Mouse (Mus musculus): Measurements from ENCODE around the gene Triobp. TPM values are rescaled to one million over a fixed set of nuclear protein-coding genes. Genes with fewer than 3 reads are reported as not detected.

The Triobp gene
- 47.9 and 50.8 TPM in 2 replicates for polyA plus RNA-seq (2014; fragmentation: Nextera tagmentation; extraction: Ambion mirVana)

DNA sequence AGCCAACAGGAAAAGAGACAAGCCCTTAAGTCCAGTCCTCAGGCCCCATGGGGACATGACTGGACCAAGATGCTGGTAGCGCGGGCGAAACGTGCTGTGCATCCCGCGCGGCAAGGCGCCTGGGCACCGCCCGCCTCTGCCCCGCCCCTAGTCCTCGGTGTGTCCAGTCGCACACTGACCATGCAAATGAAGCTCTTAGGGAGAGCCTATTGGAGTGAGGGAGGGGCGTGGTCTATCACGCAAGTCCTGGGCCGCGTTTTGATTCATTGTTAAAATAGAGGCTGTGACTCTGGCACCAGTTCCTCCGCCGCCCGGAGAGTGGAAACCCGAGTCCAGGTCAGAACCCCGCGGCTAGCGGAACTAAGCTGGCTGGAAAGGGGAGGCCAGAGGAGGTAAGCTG, at the start of gene Triobp:
Triobp (plus strand) TSS at position 68 of the 400 bp plus-strand sequence.
- H3K36me3 ChIP-seq (ENCODE audit: control insufficient read depth, insufficient read depth, low read length): no peaks in the 10 kb centered on the region
- ATAC-seq (ENCODE audit: insufficient number of reproducible peaks, low FRiP score, low TSS enrichment, low read depth) (peak; percentile 98), DNase-seq (ENCODE audit: low spot score) (peak; percentile 91)
- H3K27ac ChIP-seq (replicated peaks; ENCODE audit: low read depth, low read length): peak within 1 kb of the TSS; percentile 53; the same call in 1 of the 2 replicates
- no peaks in the 10 kb centered on the region for H3K9me3 ChIP-seq (ENCODE audit: control insufficient read depth, low read length)
- peak within 1 kb of the TSS; percentile 39 for H3K4me3 ChIP-seq (ENCODE audit: low read depth, low read length)
- H3K4me2 ChIP-seq (ENCODE audit: low read depth, severe bottlenecking): peak within 1 kb of the TSS; percentile 72
- H3K27me3 ChIP-seq (ENCODE audit: control insufficient read depth, insufficient read depth, low read length): no peaks in the 10 kb centered on the region
- peaks cover 7% of the 10 kb centered on the region for H3K4me1 ChIP-seq (ENCODE audit: control insufficient read depth, insufficient read depth, low read length)
- peak within 1 kb of the TSS; percentile 65 for H3K9ac ChIP-seq (ENCODE audit: low read length)
- WGBS: under 1% methylated on average over 24 of the region's 24 CpGs

DNA sequence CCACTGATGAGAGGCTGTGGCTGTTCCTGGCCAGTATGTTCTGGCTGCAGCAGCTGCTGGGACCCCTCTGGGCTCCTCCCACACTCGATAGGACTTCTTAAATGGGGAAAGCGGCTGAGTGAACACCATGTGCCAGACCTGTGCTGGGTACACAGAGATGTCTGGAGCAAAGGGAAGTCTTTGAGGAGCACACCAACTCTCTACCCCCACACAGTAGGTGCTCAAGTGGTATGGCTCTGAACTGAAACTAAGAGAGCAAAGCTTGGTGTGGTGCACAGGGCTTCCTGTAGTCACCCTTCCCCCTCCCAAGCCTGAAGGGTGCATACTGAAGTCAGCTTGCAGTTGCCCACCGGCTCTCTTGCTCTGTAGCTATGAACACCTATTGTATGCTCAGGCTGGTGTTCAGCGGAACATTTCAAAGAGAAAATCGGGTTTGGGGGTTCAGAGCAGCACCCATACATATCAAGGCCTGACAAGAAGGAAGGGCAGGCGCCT, 49.0 kb upstream of the Triobp start:
- no peaks in the 10 kb centered on the region for H3K27me3 ChIP-seq (ENCODE audit: control insufficient read depth, insufficient read depth, low read length)
- no peak overlapping the region for H3K4me3 ChIP-seq (ENCODE audit: low read depth, low read length)
- 0 out of 2 replicates have a peak overlapping the region, but pooled peaks have one; percentile 12 for H3K9ac ChIP-seq (ENCODE audit: low read length)
- DNase-seq (ENCODE audit: low spot score) (no peak), ATAC-seq (ENCODE audit: insufficient number of reproducible peaks, low FRiP score, low TSS enrichment, low read depth) (no peak)
- 0 out of 2 replicates have a peak overlapping the region, but pooled peaks have one; percentile 14 for H3K27ac ChIP-seq (replicated peaks; ENCODE audit: low read depth, low read length)
- no peaks in the 10 kb centered on the region for H3K9me3 ChIP-seq (ENCODE audit: control insufficient read depth, low read length)
- WGBS: 55% methylated on average over 6 of the region's 6 CpGs
- peaks cover 20% of the 10 kb centered on the region for H3K4me1 ChIP-seq (ENCODE audit: control insufficient read depth, insufficient read depth, low read length)
- peak overlapping the region; percentile 77 for H3K4me2 ChIP-seq (ENCODE audit: low read depth, severe bottlenecking)
- H3K36me3 ChIP-seq (ENCODE audit: control insufficient read depth, insufficient read depth, low read length): 0 out of 2 replicates have a peak, but pooled peaks cover 3% of the 10 kb centered on the region

DNA sequence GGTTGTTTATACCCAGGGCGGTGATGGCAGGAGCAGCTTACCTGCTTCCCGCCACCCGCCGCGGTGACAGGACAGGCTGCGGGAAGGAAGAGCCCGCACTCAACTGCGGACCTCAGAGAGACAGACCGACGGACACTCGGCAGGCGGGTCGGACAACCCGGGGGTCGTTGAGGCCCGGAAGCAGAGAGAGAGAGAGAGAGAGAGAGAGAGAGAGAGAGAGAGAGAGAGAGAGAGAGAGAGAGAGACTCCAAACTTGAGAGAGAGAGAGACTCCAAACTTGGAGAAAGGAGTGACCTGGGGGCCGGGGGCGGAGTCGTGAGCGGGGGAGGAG, 48.1 kb upstream of the Triobp start, which contains the start of gene Gm49510:
Gm49510 (plus strand) TSS at position 259 of the 331 bp plus-strand sequence.
- peak within 1 kb of the TSS; percentile 85 for H3K4me3 ChIP-seq (ENCODE audit: low read depth, low read length)
- H3K36me3 ChIP-seq (ENCODE audit: control insufficient read depth, insufficient read depth, low read length): 0 out of 2 replicates have a peak, but pooled peaks cover 5% of the 10 kb centered on the region
- ATAC-seq (ENCODE audit: insufficient number of reproducible peaks, low FRiP score, low TSS enrichment, low read depth) (no peak), DNase-seq (ENCODE audit: low spot score) (no peak)
- peaks cover 20% of the 10 kb centered on the region for H3K4me1 ChIP-seq (ENCODE audit: control insufficient read depth, insufficient read depth, low read length)
- H3K9ac ChIP-seq (ENCODE audit: low read length): peak within 1 kb of the TSS; percentile 76
- peak within 1 kb of the TSS; percentile 77 for H3K4me2 ChIP-seq (ENCODE audit: low read depth, severe bottlenecking)
- peak within 1 kb of the TSS; percentile 42; the same call in 1 of the 2 replicates for H3K27ac ChIP-seq (replicated peaks; ENCODE audit: low read depth, low read length)
- H3K9me3 ChIP-seq (ENCODE audit: control insufficient read depth, low read length): no peaks in the 10 kb centered on the region
- WGBS: under 1% methylated on average over 20 of the region's 20 CpGs
- H3K27me3 ChIP-seq (ENCODE audit: control insufficient read depth, insufficient read depth, low read length): no peaks in the 10 kb centered on the region

DNA sequence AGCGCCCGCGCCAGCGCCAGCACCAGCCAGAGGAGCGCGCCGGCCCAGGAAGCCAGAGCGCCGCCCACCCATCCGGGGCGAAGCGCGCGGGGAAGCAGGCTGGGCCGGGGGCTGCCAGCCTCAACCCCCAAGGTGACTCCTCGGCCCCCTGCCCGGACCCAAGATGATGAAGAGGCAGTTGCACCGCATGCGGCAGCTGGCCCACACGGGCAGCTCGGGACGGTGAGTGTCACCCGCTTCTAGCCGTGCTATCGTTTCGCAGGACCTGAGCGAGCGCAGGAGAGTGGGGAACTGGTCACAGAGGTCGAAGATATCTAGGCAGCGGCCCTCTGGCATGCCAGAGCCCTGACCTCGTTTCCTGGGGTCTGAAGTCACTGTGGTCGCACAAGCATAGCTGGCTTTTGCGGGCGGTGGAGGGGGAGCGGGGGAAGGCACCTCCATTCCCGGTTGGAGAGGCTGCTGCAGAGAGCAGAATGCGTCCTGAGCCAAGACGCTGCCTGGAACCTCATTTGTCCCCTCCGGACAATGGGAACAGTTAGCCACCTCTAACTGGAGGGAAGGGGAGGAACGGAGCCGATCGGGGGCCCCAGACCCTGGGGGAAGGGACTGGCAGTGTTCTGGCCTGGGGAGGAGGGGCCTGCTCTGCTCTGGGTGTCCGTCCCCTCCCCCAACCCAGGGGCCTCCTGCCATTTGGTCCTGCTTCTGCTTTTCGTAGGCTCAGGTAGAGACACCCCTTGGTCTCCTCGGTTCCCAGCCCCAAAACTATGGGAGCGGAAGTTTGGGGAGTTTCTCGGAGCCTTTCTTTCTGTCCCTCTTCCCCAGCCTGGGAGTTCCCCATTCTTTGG, 47.6 kb upstream of the Triobp start, which contains the start of gene Sh3bp1:
Sh3bp1 (plus strand) TSS at position 29 of the 845 bp plus-strand sequence.
- Histone ChIP-seq H3K4me3 (ENCODE audit: low read depth, low read length) (peak within 1 kb of the TSS; percentile 85), H3K4me2 (ENCODE audit: low read depth, severe bottlenecking) (peak within 1 kb of the TSS; percentile 77), H3K4me1 (ENCODE audit: control insufficient read depth, insufficient read depth, low read length) (peaks cover 20% of the 10 kb centered on the region), H3K9ac (ENCODE audit: low read length) (peak within 1 kb of the TSS; percentile 76), H3K27ac (replicated peaks; ENCODE audit: low read depth, low read length) (peak within 1 kb of the TSS; percentile 42; the same call in 1 of the 2 replicates), H3K9me3 (ENCODE audit: control insufficient read depth, low read length) (no peaks in the 10 kb centered on the region), H3K27me3 (ENCODE audit: control insufficient read depth, insufficient read depth, low read length) (no peaks in the 10 kb centered on the region), H3K36me3 (ENCODE audit: control insufficient read depth, insufficient read depth, low read length) (0 out of 2 replicates have a peak, but pooled peaks cover 5% of the 10 kb centered on the region)
- DNase-seq (ENCODE audit: low spot score) (peak; percentile 79), ATAC-seq (ENCODE audit: insufficient number of reproducible peaks, low FRiP score, low TSS enrichment, low read depth) (peak; percentile 66; the same call in 1 of the 2 replicates)
- under 1% methylated on average over 44 of the region's 47 CpGs for WGBS

DNA sequence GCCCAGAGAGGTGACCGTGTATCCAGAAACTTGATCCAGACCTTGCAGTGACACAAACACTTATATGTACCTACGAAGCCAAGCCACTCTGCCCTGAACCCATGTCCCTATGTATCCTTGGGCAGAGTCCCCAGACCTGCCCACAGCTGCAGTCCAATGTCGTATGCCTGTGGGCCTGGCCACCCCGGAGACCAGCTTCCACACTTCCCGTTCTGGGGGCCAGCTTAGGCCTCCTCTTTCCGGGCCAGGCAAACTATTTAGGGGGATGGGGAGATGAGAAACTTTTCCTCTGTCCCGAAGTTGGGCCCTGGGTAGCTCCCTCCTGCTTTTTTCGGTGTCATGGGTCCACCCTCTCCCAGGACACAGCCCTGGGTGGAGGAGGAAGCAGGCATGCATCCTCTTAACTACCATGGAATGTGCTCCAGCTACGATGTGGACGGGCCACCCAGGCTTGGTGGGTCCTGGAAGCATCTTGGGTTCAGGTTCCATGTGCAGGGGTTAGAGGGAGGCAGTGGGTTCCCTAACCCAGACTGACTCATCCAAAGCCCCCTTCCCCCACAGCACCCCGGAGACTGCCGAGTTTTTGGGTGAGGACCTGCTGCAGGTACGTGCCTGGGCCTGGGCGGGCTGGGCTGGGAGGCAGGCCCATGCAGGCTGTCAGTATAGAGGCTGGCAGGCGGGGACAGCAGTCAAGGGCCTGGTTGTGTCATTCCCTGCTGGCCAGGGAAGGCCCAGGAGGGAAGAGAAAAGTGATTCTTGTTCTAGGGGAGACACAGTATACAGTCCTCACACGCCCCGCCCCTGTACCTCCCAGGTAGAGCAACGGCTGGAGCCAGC, 46.7 kb upstream of the Triobp start:
- Histone ChIP-seq H3K4me3 (ENCODE audit: low read depth, low read length) (peak overlapping the region; percentile 85), H3K27ac (replicated peaks; ENCODE audit: low read depth, low read length) (peak overlapping the region; percentile 67; the same call in 1 of the 2 replicates), H3K9ac (ENCODE audit: low read length) (peak overlapping the region; percentile 76), H3K4me2 (ENCODE audit: low read depth, severe bottlenecking) (peak overlapping the region; percentile 77), H3K9me3 (ENCODE audit: control insufficient read depth, low read length) (no peaks in the 10 kb centered on the region), H3K4me1 (ENCODE audit: control insufficient read depth, insufficient read depth, low read length) (peaks cover 20% of the 10 kb centered on the region), H3K27me3 (ENCODE audit: control insufficient read depth, insufficient read depth, low read length) (no peaks in the 10 kb centered on the region), H3K36me3 (ENCODE audit: control insufficient read depth, insufficient read depth, low read length) (peaks cover 11% of the 10 kb centered on the region; the same call in 1 of the 2 replicates)
- ATAC-seq (ENCODE audit: insufficient number of reproducible peaks, low FRiP score, low TSS enrichment, low read depth) (0 out of 2 replicates have a peak, but pooled peaks have one; percentile 22), DNase-seq (ENCODE audit: low spot score) (no peak)
- 9% methylated on average over 18 of the region's 18 CpGs for WGBS

DNA sequence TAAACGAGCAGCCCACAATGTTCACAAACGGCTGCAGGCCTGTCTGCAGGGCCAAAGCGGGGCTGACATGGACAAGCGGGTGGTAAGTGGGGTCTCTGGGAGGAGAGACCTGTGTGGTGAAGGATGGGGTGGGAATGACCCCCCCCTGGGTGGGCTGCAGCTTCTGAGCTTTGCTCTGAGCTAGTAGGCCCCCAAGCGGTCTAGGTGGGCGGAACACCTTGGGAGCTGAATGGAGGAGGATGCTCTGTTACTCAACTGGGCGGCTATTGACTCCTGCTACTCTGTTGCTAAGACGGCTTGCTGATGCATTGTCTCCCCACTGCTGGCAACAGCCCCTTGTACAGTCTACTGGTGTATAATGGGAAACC, 46.1 kb upstream of the Triobp start:
- Histone ChIP-seq H3K9ac (ENCODE audit: low read length) (peak overlapping the region; percentile 76; the same call in 1 of the 2 replicates), H3K4me2 (ENCODE audit: low read depth, severe bottlenecking) (peak overlapping the region; percentile 77), H3K4me1 (ENCODE audit: control insufficient read depth, insufficient read depth, low read length) (peaks cover 20% of the 10 kb centered on the region), H3K4me3 (ENCODE audit: low read depth, low read length) (peak overlapping the region; percentile 85), H3K27me3 (ENCODE audit: control insufficient read depth, insufficient read depth, low read length) (no peaks in the 10 kb centered on the region), H3K9me3 (ENCODE audit: control insufficient read depth, low read length) (no peaks in the 10 kb centered on the region), H3K27ac (replicated peaks; ENCODE audit: low read depth, low read length) (peak overlapping the region; percentile 67; the same call in 1 of the 2 replicates), H3K36me3 (ENCODE audit: control insufficient read depth, insufficient read depth, low read length) (peaks cover 16% of the 10 kb centered on the region)
- ATAC-seq (ENCODE audit: insufficient number of reproducible peaks, low FRiP score, low TSS enrichment, low read depth) (no peak), DNase-seq (ENCODE audit: low spot score) (peak; percentile 45)
- 45% methylated on average over 8 of the region's 8 CpGs for WGBS

DNA sequence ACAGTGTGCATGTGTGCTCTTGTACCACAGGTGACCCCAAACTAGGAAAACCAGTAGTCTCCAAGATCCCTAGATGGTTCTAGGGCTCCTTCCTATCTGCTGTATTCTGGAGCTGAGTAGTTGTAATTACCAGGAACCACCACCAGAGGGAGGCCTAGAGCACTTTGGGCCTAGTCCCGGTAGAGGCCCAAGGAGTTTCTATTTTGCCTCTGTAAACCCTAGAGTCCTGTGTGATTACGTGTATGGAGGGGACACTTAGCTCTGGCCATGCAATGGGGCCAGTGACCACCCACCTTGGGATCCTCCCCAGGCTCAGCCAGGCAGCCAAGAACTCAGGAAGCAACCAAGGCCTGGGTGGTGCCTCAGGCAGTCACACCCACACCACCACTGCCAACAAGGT, 44.3 kb upstream of the Triobp start:
- Histone ChIP-seq H3K9me3 (ENCODE audit: control insufficient read depth, low read length) (no peaks in the 10 kb centered on the region), H3K4me2 (ENCODE audit: low read depth, severe bottlenecking) (no peak overlapping the region), H3K9ac (ENCODE audit: low read length) (no peak overlapping the region), H3K4me3 (ENCODE audit: low read depth, low read length) (no peak overlapping the region), H3K36me3 (ENCODE audit: control insufficient read depth, insufficient read depth, low read length) (peaks cover 17% of the 10 kb centered on the region), H3K27ac (replicated peaks; ENCODE audit: low read depth, low read length) (no peak overlapping the region), H3K4me1 (ENCODE audit: control insufficient read depth, insufficient read depth, low read length) (peaks cover 20% of the 10 kb centered on the region), H3K27me3 (ENCODE audit: control insufficient read depth, insufficient read depth, low read length) (no peaks in the 10 kb centered on the region)
- no peak for ATAC-seq (ENCODE audit: insufficient number of reproducible peaks, low FRiP score, low TSS enrichment, low read depth)
- DNase-seq (ENCODE audit: low spot score): peak; percentile 90
- WGBS: 15% methylated on average over 2 of the region's 2 CpGs

DNA sequence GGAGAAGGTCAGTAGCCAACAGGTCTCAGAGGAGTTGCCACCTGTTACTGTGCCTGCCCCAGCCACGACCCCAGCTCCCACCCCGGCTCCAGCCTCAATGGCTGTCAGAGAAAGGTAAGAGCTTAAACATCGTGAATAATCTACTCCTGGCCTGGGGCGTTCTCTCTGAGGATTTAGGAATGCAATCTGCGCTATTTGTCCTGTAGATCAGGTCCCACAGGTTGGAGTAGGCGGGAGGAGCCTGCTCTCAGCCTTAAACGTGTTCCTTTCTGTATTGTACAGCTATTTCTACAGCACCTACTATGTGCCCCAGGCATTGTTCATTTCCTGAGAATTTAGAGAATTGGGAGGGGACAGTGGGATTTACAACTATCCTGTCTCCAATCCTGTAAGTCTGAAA, 39.1 kb upstream of the Triobp start:
- 86% methylated on average over 7 of the region's 7 CpGs for WGBS
- H3K9me3 ChIP-seq (ENCODE audit: control insufficient read depth, low read length): no peaks in the 10 kb centered on the region
- H3K4me1 ChIP-seq (ENCODE audit: control insufficient read depth, insufficient read depth, low read length): 0 out of 2 replicates have a peak, but pooled peaks cover 3% of the 10 kb centered on the region
- no peak overlapping the region for H3K4me3 ChIP-seq (ENCODE audit: low read depth, low read length)
- no peak overlapping the region for H3K27ac ChIP-seq (replicated peaks; ENCODE audit: low read depth, low read length)
- ATAC-seq (ENCODE audit: insufficient number of reproducible peaks, low FRiP score, low TSS enrichment, low read depth): no peak
- H3K4me2 ChIP-seq (ENCODE audit: low read depth, severe bottlenecking): no peak overlapping the region
- no peak for DNase-seq (ENCODE audit: low spot score)
- H3K36me3 ChIP-seq (ENCODE audit: control insufficient read depth, insufficient read depth, low read length): peaks cover 18% of the 10 kb centered on the region
- H3K9ac ChIP-seq (ENCODE audit: low read length): no peak overlapping the region
- H3K27me3 ChIP-seq (ENCODE audit: control insufficient read depth, insufficient read depth, low read length): no peaks in the 10 kb centered on the region
